Mouse (Mus musculus) CD4-positive, CD25-positive, alpha-beta regulatory T cell, adult 2 months (primary cell): Measurements from ENCODE around the gene Cd24a.

ENCODE experiments used
- DNase-seq: peaks from one replicate; pipeline ENCODE4 v3.0.0-alpha.2; 2012; ENCODE audit warnings: low read depth, low spot score

Cd24a gene

DNA sequence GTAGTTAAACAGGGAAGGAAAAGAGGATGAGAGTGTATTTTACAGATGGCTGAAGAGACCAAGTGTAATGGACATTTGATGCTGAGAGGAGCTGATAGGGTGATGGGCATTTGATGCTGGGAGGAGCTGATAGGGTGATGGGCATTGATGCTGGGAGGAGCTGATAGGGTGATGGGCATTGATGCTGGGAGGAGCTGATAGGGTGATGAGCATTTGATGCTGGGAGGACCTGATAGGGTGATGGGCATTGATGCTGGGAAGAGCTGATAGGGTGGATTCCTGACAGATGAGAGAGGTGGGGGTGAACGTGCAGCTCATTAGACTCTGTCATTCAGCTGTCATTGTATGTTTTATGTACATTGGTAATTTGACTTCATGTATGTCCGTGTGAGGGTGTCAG lies 47.5 kb downstream of the Cd24a start:
- no peak for DNase-seq

DNA sequence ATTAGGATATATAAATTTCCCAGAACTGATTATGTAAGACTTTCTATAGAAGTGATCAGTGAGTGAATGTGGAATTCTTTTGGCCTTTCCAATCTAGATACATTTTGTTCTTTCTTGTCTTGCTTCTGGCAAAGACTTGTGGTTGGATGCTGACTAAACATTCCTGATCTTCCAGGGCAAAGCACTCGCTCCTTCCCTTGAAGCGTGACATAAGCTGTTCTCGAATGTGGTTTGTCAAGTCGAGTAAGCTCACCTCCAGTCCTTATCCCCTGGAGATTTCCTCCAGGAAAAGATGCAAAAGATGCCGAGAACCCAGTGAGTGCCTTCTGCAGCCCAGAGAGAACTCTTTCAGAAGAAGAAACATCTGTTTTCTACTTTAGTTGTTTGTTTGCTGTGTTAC lies 51.1 kb downstream of the Cd24a start:
- no peak for DNase-seq

GRCm38 (mm10) chr10:43629857-43630256 lies 51.8 kb downstream of the Cd24a start:
- DNase-seq, result no peak

DNA sequence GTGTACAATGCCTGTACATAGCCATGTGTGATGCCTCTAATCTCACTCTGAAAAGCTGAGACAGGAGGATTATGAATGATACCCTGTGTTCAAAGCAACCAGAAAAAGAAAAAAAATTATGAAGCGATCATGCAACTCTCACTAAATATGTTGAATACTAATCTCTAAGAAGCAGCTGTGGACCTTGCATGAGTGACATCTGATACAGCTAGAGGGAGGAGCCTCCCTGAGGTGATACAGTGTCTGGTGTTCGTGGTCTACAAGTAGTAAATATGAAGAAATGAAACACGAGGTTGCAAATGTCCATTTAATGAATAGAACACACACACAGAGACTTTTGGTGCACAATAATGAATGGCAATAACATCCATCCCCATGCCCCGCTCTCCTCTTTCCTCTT lies 52.5 kb downstream of the Cd24a start:
- DNase-seq, result no peak

GRCm38 (mm10) chr10:43631049-43631448 lies 53.0 kb downstream of the Cd24a start:
- no peak for DNase-seq

GRCm38 (mm10) chr10:43631639-43632354 lies 53.7 kb downstream of the Cd24a start:
- no peak for DNase-seq

- no peak for DNase-seq
Measured at GRCm38 (mm10) chr10:43633117-43633516, 55.0 kb downstream of the Cd24a start.
